Mouse (Mus musculus) testis, adult 2 months (tissue): ENCODE measurements around the gene Pcca. TPM values are rescaled to one million over a fixed set of nuclear protein-coding genes. Genes with fewer than 3 reads are reported as not detected.

ENCODE experiments used
- H3K27ac ChIP-seq: fragments of 200-500 bp; 2 replicates; pipeline ENCODE4 v1.5.1; 2012; ENCODE audit warnings: low read depth, low read length; ENCODE audit not compliant: control insufficient read depth, insufficient read depth
- H3K27me3 ChIP-seq: fragments of 200-500 bp; 2 replicates; pipeline ENCODE4 v1.6.1; 2012; ENCODE audit warnings: mild to moderate bottlenecking, low read length, moderate library complexity; ENCODE audit not compliant: control insufficient read depth, insufficient read depth
- H3K36me3 ChIP-seq: fragments of 200-500 bp; 2 replicates; pipeline ENCODE4 v1.6.1; 2012; ENCODE audit warnings: mild to moderate bottlenecking, low read length; ENCODE audit not compliant: control insufficient read depth, insufficient read depth
- H3K4me1 ChIP-seq: fragments of 200-500 bp; 2 replicates; pipeline ENCODE4 v1.6.1; 2012; ENCODE audit warnings: low read length; ENCODE audit not compliant: control insufficient read depth, insufficient read depth
- H3K4me3 ChIP-seq: fragments of 200-500 bp; 2 replicates; pipeline ENCODE4 v1.5.1; 2012; ENCODE audit warnings: low read depth, mild to moderate bottlenecking, low read length, moderate library complexity, mixed read lengths; ENCODE audit not compliant: control insufficient read depth
- CTCF ChIP-seq: fragments of 200-500 bp; IDR thresholded peaks from 2 replicates; pipeline ENCODE4 v1.5.1; 2012; ENCODE audit warnings: low read depth, mild to moderate bottlenecking, inconsistent platforms, low read length, moderate library complexity; ENCODE audit not compliant: control insufficient read depth, insufficient read depth, insufficient replicate concordance
- POLR2A ChIP-seq: fragments of 200-500 bp; IDR thresholded peaks from 2 replicates; pipeline ENCODE4 v1.6.1; 2012; ENCODE audit warnings: low read depth, mild to moderate bottlenecking, inconsistent platforms, low read length, moderate library complexity; ENCODE audit not compliant: control insufficient read depth
- polyA plus RNA-seq: library from polyadenylated mRNA; depleted of rRNA; stranded (reverse); fragments of >200 nt; gene quantifications from 2 replicates; pipeline ENCODE4 v1.2.3, GENCODE M21; 2012

Pcca gene
- polyA plus RNA-seq, 1 experiment: 47.4 TPM

DNA sequence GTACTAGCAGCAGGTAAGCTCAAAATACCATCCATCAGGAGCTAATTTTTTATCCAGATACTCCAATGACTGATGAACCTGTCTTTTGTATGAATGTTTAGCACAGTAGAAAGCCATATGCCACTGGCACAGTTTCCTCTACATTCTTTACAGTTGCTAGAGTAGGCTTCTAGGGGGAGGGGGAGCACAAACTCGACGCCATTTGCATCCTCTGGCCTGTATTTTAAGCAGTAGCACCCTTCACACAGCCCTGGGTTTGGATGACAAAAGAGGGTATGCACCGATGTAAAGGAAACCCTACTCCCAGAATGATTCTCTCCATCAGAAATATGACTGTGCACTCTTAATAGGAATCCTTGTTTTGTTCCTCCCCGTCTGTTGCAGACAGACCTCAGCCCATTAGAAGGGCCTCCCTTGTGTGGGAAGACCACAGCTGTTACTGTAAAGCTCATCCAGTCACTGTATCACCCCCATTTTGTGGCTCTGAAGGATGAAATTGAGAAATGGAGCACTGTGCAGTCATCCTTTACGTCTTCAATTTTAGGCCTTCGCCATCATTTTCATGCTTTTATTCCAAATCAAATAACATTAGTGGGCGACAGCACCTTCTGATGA lies 348.8 kb downstream of the Pcca start:
- no peak overlapping the region for H3K4me3 ChIP-seq
- peaks cover 2% of the 10 kb centered on the region; the same call in 1 of the 2 replicates for H3K4me1 ChIP-seq
- no peaks in the 10 kb centered on the region for H3K36me3 ChIP-seq
- TF ChIP-seq CTCF: no peak
- no peak for TF ChIP-seq POLR2A
- no peaks in the 10 kb centered on the region for H3K27me3 ChIP-seq
- H3K27ac ChIP-seq: no peak overlapping the region

GRCm38 (mm10) chr14:122883410-122883806 lies 349.3 kb downstream of the Pcca start:
- Histone ChIP-seq H3K4me3 (no peak overlapping the region), H3K27ac (no peak overlapping the region), H3K4me1 (peaks cover 2% of the 10 kb centered on the region; the same call in 1 of the 2 replicates), H3K27me3 (no peaks in the 10 kb centered on the region), H3K36me3 (no peaks in the 10 kb centered on the region)
- TF ChIP-seq CTCF (no peak), POLR2A (no peak)

- Histone ChIP-seq H3K4me3 (no peak overlapping the region), H3K36me3 (no peaks in the 10 kb centered on the region), H3K27ac (no peak overlapping the region), H3K4me1 (peaks cover 2% of the 10 kb centered on the region; the same call in 1 of the 2 replicates), H3K27me3 (no peaks in the 10 kb centered on the region)
- no peak for TF ChIP-seq CTCF
- TF ChIP-seq POLR2A: no peak
Observed at GRCm38 (mm10) chr14:122883821-122884584, 349.9 kb downstream of the Pcca start.

DNA sequence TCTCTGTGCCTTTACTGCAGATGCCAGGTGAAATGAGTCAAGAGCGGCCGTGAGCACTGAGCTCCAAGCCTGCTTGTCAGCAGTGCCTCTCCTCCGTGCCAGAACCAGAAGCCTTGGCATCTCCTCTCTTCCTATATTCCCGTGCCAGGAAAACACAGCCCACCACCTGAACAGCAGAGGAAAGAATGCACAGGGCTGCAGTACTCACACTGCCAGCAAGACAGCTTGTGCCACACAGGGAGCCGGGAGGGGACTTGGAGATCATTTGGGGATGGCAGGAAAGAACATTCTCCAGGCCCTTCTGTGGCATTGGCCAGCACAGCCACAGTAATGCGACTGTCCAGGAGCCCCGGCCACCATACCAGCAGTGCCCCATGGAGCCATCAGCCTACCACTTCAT lies 351.8 kb downstream of the Pcca start:
- TF ChIP-seq CTCF (no peak), POLR2A (no peak)
- no peaks in the 10 kb centered on the region for H3K27me3 ChIP-seq
- no peak overlapping the region for H3K27ac ChIP-seq
- peaks cover 2% of the 10 kb centered on the region; the same call in 1 of the 2 replicates for H3K4me1 ChIP-seq
- H3K4me3 ChIP-seq: no peak overlapping the region
- no peaks in the 10 kb centered on the region for H3K36me3 ChIP-seq

- H3K27me3 ChIP-seq: no peaks in the 10 kb centered on the region
- H3K36me3 ChIP-seq: no peaks in the 10 kb centered on the region
- H3K4me1 ChIP-seq: peaks cover 1% of the 10 kb centered on the region; the same call in 1 of the 2 replicates
- H3K27ac ChIP-seq: no peak overlapping the region
- TF ChIP-seq CTCF: no peak
- no peak overlapping the region for H3K4me3 ChIP-seq
Observed at GRCm38 (mm10) chr14:122887278-122887677, 353.2 kb downstream of the Pcca start.

GRCm38 (mm10) chr14:122887702-122888479 lies 353.8 kb downstream of the Pcca start:
- Histone ChIP-seq H3K27ac (no peak overlapping the region), H3K27me3 (no peaks in the 10 kb centered on the region), H3K36me3 (no peaks in the 10 kb centered on the region), H3K4me1 (no peaks in the 10 kb centered on the region), H3K4me3 (no peak overlapping the region)
- TF ChIP-seq POLR2A (no peak), CTCF (no peak)

- H3K36me3 ChIP-seq: no peaks in the 10 kb centered on the region
- H3K27ac ChIP-seq: no peak overlapping the region
- H3K4me1 ChIP-seq: no peaks in the 10 kb centered on the region
- no peaks in the 10 kb centered on the region for H3K27me3 ChIP-seq
- TF ChIP-seq POLR2A (no peak), CTCF (no peak)
- H3K4me3 ChIP-seq: no peak overlapping the region
Observed at GRCm38 (mm10) chr14:122888480-122888872, 354.4 kb downstream of the Pcca start.
